Mouse (Mus musculus) ZHBTc4 (cell line): Measurements from ENCODE around the gene Pip5k1c.

ENCODE experiments used
- DNase-seq: peaks from one replicate; pipeline ENCODE4 v3.0.0-alpha.2; 2011; ENCODE audit warnings: low read depth, low spot score

The Pip5k1c gene

DNA sequence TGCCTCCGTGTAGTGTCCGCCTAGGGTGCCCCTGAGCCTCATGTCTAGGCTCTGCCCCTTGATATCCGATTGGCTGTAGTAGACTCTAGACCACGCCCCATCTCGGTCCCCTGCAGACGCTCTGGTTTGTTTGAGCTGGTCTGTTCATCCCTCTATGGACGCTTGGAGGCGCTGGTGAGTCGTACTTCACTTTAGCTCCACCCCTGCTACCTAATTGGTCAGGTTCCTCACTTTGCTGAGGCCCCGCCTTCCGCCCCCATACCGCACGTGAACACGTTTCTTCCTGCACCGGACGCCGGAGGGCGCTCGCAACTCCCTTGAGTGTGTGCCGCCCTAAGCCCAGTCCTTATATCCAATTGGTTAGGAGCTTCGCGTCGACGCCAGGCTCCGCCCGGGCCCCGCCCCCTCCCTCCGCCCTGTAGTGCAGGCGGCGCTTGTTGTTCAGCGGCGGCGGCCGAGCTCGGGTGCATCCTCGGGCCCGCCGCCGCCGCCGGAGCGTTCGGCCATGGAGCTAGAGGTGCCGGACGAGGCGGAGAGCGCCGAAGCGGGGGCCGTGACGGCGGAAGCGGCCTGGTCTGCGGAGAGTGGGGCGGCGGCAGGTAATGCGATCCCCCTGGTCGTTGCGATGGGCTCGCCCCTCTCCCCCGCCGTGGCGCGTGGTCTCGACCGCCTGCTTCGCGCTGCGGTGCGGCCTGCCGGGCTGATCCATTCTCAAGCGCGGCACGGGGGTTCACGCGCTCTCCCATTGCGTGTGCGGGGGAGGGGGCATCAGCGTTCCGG lies at the start of gene Pip5k1c:
Gene Pip5k1c, plus strand, starts transcription at position 410 of the 780 bp plus-strand sequence.
- DNase-seq, result peak; percentile 100

DNA sequence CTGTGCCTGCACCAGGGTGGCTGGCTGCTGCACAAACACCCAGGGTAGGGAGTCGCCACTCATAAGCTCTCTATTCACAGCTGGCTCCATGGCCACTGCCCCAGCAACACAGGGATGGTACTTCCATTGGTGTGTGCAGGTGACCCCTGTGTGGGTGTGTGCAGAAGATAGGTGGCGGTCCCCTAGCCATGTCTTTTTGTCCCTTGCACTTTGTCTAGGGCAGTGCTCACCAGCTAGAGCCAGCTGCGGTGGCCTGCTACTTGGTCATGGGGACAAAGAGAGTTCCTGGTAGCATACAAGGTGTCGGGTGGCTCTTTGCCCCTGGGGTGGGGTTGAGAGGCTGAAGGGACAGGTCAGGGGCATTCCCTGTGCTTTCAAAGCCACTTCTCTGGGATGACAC lies 48.6 kb upstream of the Pip5k1c start:
- no peak for DNase-seq

DNA sequence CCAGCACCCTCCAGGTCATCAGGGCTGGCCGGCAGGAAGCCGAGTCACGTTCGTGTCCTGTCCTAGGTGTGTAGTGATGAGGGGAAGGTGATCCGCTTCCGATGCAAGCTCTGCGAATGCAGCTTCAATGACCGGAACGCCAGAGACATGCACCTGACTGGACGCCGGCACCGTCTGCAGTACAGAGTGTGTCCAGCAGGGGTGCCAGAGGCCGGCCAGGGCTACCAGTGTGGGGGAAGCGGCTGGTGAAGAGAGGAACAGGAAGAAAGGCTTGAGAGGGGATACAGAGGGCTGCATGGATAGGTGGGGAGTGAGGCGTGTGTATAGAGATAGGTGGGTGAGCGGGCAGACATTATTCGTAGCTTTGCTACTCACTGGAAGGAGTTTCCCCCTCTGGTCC lies 48.2 kb upstream of the Pip5k1c start:
- peak; percentile 82 for DNase-seq

DNA sequence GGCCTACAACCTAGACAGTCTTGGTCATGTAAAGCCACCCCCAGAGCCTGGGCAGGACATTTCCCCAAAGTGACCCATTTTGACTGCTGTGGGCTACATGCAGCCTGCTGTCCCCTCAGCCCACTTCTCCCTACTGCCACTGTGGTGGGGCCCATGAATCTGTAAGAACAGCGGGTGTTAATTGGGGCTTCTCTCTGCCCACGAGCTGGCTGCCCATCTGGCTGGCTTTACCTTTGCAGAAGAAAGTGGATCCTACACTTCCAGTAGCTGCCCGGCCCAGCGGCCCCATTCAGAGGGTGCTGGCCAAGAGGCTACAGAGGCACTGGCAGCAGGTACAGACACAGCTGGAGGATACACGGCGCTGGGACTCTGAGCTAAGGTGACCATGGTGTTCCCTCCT lies 47.6 kb upstream of the Pip5k1c start:
- DNase-seq, result no peak

DNA sequence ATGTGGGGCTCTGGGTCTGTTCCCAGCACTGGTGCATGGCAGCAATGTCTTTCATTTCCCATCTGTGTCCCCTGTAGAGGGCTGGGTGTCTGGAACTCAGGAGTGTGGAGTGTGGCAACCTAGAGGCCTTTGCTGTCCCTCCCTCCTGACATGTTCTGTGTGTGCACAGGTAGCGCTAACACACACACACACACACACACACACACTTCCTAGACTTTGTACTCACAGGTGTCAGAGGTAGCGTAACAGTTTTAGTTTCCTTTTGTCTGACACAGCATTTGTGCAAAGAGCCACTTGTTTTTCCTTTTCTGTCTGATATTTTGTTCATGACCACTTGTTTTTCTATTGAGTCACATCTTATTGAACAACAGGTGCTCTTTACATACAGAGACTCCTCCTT lies 45.0 kb upstream of the Pip5k1c start:
- DNase-seq, result no peak

DNA sequence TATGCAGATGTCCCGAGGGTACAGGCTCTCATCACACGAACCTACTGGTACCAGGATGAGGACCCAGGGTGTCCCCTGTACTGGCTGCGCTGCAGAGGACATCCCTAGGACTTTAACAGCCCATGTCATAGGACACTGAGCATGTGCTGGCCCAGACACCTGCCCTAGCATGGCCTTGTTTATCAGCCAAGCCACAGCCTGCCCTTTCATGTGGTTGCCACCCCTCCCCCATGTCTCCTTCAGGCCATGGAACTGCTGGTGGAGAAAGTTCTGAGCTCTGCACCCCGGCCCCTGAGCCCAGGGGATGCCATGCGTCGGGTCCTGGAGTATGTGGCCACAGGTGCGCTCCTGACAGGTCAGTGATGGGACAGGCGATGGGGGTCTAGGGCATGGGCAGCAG lies 43.3 kb upstream of the Pip5k1c start:
- no peak for DNase-seq

DNA sequence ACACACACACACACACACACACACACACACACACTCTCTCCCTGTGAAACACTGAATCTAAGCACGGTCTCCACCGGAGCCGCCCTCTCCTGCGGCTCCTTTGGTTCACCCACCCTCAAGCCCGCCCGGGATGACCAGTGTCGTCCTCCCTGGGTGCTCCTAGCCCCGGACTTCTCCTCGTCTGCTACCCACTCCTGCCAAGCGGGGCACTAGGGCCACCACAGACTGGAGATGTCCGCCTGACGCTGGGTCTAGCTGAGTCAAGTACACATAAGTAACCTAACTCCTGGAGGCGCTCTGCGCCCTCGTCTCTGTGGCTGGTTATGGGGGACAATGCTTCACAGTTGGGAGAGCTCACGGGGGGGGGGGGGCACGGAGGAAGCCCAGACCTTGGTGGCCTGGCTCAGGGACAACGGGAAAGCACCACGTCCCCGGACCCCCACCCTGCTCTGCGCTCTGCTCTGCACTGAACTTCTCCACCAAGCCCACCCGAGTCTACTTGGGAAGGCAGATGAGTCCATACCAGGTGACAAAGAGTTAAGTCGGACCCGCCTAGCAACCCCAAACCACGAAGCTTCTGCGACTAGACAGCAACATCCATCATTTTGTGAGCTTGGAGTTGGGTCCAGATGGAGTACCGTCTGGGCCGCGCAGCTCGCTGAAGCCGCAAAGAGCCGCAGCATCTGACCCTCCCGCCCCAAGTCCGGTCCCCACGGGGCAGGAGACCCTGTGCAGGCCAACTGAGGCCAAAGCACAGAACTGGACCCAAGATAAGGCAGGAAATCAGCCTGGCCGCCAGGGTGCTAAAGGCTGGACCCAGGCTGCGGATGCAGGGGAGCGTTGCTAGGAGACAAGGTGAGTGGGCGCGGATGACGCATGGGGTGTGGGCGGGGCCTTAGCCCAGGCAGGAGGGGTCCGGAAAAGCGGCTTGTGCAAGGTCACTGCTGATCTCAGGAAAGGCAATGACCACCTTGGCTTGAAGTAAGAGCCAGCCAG lies 40.0 kb upstream of the Pip5k1c start, which contains the start of gene Matk:
Gene Matk, plus strand, starts transcription at position 512 of the 996 bp plus-strand sequence.
- peak; percentile 58 for DNase-seq

DNA sequence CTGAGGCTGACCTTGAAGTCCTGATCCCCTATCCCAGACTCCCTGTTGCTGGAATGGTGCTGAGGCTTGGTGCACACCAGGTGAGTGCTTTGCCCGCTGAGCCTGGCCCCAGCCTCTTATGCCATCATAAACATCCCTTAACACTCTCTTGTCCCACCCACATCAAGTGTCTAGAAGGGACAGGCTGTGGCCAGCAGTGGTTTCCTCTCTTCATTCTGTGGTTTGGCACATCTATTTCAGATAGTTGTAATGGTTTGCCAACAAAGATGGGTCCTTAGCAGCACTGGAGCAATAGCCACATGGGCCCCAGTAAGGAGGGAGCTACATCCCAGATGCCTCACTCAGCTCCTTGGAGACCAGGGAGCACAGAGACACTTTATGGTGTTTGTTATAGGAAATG lies 37.9 kb upstream of the Pip5k1c start:
- DNase-seq, result no peak

DNA sequence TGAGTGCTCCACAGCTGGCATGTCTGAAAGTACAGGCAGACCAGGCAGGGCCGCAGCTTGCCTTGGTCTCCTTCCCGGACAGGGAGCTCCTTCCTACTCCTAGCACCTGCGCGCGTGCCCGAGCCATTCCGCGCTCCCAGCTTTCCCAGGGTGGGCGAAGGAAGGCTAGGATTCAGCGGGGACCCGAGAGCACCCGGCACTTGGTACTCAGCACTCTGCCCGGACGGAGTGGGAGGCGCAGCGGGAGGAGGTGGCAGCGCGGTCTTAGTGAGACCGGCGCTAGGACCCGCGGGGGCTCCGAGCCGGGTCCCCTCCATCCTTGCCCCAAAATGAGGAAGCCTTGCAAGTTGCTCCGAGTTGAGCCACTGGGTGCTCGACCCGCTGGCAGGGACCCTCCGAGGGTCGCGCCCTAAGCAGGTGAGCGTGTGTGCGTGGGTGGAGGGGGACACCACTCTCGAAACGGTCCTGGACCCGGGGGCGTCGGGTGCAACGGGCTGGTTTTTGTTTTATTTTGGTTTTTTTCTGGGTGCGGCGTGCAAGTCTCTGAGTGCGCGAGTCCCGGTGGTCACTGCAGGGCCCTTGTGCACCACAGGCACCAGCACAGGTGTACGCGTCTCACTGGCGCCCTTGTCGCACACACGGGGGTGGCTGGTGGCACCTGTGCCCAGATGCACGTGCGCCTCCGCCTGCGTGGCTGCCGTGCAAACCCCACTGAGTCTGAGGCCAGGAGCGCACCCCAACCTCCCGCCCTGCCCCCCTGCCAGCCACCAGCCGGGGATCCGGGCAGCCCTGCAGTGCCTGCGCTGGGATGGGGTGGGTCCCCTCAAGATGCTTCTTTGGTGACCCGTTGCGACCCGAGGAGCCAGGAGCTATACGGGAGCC lies 35.4 kb upstream of the Pip5k1c start:
- peak; percentile 49 for DNase-seq

DNA sequence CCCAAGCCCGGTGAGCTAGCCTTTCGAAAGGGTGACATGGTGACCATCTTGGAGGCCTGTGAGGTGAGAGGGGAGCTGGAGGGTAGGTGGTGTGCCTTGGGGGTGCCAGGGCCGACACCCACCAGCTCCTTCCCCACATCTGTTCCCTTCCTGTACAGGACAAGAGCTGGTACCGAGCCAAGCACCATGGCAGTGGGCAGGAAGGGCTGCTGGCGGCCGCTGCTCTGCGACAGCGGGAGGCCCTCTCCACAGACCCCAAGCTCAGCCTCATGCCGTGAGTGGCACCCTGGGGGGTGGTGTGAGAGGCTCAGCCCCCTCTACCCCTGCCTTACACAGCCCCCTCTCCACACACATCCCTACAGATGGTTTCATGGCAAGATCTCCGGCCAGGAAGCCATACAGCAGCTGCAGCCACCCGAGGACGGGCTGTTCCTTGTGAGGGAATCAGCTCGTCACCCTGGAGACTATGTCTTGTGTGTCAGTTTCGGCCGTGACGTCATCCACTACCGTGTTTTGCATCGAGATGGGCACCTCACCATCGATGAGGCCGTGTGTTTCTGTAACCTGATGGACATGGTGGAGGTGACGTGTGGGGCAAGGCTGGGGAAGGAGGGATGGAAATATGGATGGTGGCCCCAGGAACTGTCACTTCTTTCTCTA lies 33.4 kb upstream of the Pip5k1c start:
- DNase-seq, result no peak

DNA sequence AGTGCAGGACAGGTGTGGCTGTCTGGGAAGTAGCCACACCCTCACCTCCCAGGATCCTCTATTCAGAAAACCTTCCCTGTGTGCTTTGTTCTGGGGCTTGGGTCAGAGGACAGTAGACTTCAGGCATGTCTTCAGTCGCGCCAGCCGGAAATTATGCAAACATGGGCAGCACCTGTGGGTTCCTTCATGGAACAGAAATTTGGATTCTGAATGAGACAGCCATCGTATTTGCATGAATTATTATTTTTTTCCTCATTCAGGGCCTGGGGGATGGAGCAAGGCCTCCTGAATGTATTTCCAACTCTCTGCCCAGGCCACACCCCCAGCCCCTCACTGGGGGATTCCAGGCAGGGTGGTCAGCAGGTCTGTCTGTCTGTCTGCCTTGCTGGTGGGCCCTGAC lies 31.7 kb upstream of the Pip5k1c start:
- no peak for DNase-seq

DNA sequence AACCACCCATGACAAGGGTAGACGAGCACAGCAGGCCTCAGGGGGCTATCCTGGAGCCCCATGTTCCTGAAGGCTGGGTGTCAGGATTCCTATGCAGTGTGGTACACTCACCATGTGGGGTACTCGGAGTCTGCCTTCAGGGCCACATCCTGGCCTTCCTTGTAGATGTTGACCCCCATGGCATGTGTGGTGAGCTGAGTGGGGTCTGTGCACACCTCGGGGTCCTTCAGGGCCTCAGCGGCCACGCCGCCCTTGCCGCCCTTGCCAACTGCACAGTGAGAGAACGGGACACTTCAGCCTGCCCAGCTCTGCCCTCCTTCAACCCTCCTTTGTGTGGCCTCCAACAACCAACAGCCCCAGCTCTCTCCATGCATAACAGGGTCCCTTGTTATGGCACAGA lies 27.2 kb upstream of the Pip5k1c start:
- DNase-seq, result no peak

DNA sequence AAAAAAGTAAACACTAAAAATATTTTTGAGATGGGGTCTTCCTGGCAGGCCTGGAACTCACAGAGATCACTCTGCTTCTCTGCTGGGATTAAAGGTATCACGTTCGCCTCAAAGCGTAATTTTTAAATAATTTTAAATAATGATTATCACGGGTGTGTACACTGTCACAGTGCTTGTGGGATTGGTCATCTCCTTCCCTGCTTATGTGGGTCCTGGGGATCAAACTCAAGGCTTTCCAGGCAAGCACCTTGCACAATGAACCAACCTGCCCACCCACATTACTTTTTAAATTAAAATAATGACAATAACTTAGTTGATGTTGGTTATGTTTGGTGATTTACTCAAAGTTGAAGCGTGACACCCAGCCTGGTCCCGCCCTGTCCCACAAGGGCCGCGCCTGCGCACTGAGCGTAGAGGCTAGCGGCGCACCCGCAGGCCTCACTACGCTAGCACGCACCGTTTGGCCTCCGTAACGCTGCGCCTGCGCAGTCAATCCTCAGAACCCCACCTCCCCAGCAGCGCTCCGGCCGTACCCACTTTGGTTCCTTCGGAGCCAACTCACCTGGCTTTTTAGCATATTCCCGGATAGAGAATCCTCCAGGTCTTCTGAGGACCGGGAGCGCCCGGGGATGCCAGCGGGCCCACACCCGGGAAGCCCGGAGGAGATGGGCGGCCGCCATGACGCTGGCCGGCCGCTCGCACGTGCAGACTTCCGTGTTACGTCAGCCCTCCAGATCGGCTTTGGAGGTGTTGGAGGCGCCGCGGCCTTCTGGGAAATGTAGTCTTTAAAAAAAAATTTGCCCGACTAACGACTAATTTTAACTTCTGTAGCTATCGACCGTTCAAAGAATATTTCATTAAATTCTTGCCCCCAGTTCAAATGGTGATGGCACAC lies 26.3 kb upstream of the Pip5k1c start, which contains the start of the genes Mrpl54 and Apba3:
Gene Mrpl54, minus strand, starts transcription at position 724 of the 895 bp plus-strand sequence.
Gene Apba3, plus strand, starts transcription at position 750 of the 895 bp plus-strand sequence.
- peak; percentile 98 for DNase-seq

DNA sequence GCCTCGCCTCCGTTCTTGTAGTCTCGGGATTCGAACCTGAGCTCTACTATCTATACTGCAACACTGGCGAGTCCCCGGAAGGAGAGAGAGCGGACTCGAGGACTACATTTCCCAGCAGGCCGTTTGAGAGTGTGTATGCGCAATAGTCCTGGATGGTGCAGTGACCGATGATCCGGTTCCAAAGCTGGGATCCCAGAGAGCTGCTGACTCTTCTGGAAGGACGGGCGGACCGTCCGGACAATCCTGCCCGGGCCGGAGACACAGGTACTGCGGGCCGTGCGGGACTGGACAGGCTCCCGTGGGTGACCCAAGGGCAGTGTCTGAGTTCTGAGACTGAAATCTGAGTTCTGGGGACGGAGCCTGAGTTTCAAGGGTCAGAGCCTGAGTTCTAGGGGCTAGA lies 24.7 kb upstream of the Pip5k1c start:
- peak; percentile 89 for DNase-seq

DNA sequence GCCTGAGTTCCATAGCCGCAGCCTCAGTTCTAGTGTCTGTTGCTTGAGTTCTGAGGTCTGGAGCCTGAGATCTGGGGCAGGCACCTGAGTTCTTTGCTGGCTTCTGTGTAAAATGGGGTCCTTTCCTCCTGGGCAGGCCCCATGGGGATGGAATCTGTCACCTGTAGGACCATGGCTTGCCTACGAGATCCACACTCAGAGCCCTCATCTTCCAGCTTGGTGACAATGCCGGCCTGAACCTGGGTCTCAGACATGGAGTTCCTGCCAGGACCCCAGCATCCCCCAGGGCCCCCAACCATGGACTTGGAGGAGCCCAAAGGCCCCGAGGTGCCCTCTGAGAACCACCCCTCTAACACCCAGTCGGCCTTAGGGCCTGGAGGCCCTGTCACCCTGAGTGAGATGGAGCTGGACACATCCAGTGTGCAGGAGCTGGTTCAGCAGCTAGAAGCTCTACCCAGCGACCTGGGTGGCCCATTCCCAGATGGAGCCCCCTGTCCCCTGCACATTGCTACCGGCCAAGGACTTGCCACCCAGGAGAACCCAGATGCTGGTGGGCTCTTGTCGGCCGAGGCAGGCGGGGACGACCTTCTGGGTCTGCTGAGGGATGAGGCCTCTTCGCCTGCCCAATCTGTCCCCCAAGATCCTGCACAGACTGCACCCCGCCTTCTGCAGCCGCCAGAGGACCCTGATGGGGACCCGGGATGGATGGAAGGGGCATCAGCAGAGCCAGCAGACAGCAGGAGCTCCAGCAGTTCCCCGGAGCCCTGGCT lies 23.9 kb upstream of the Pip5k1c start:
- no peak for DNase-seq

DNA sequence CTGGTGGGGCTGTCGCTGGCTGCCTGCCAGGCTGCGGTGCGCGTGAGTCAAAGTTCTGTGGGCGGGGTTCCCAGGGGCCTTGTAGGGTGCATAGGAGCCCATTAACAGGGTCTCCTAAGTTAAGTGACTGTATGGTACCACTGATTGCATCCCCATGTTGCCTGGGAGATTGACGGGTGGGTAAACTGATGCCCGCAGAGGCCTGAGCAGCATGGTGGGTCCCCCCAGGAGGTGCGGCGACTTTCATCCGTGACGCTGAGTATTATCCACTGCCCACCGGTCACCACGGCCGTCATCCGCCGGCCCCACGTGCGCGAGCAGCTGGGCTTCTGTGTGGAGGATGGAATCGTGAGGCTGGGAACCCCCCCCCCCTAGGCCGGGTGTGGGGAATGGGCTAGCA lies 20.4 kb upstream of the Pip5k1c start:
- no peak for DNase-seq

DNA sequence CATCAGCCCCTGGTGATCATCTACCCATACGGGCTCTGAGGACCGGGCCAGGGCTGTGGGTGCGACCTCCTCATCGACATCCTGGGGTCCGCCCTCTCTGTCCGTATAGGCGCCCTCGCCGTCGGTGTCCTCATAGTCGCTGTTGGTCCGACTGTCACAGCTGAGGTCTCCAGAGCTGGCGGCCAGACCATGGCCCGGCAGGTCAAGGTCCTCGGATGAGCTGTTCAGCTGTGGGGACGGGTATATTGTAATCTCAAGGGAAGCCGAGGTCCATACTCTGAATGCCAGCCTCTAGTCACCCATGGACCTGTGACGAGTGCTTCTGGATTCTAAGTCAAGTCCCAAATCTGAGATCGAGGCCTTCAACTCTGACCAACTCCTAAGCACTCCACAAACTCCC lies 18.9 kb upstream of the Pip5k1c start:
- no peak for DNase-seq

DNA sequence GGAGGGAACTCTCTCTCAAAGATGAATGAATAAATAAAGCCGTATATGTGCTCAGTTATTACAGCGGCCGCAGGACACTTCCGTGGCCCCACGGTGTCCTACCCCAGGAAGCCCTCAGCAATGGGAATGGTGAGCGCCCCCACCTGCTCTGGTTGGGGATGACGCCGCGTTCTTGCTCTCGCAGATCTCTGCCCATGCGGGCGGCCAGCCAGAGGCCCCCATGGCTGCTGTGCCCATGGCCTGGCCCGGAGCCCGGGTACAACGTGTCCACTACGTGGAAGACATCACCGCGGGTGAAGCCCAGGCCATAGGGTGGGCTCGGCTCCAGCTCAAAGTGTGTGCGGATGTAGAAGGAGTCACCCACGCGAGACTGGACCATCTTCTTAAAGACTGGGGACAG lies 15.1 kb upstream of the Pip5k1c start:
- DNase-seq, result peak; percentile 52

DNA sequence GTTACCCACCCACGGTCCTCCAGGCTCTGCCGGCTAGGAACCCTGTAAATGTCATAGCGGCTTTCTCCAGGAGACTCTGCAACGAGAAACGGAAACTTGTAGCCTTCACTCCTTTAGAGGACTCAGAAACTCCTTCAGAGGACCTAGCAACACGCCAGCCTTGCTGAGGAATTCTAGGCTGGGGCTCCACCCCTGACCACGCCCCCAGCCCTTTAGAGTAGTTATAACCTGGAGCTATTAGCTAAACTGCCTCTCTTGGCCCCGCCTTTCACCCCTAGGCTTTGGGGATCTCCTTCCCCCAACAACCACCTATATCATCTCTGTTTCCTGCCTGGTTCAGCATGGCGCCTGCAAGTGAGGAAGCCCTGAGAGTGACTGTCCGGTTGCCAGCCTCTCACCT lies 13.3 kb upstream of the Pip5k1c start:
- peak; percentile 89 for DNase-seq
